Mouse (Mus musculus) cerebellum, postnatal 4 days (tissue): Measurements from ENCODE around the gene Gm6351.
"Not testable (repeated sequence)": the region's sequence is repeated elsewhere in the genome, so short reads cannot be mapped to it uniquely, and the experiment has no call there.

Experiments used
- DNase-seq, 2 experiments: peaks; one replicate each; pipeline ENCODE4 v3.0.0; 2022; ENCODE audit warnings: low spot score in 2 of 2, mixed read lengths in 1 of 2

Gm6351 gene

DNA sequence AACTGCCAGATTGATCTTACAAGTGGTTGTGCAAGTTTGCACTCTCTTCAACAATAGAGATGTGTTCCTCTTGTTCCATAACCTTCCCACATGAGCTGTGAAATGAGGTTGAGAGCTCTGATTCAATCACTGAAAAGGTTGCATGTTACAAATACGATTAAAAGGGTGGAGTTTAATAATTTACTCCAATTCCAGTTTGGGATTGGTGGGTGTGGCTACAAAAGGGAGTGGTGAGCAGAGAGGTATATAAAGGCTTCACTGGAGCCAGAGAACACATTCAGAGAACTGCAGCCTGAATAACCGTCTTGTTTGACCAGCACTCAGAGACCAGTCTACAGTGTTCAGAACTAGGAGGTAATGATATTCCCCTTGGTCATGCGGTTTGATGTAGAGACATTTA is at the start of gene Gm6351:
Gm6351 (plus strand) TSS at position 301 of the 400 bp plus-strand sequence.
- DNase-seq, result not testable (repeated sequence)

DNA sequence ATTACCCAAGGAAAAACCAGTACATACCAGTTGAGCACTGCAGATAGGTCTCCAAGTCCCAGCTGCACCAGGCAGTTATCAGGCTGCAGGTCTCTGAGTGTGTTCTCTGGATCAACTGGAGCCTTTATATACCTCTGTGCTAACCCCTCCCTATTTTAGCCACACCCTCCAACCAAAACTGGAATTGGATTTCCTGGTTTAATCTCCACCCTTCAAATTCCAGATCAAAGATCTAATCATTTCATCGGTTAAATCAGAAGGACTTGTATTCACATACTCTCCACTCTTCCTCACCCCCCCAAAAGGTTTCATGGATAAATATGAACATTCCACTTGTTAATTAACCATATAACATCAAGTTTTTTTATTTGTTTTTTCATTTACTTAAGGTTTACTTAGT is 5.7 kb upstream of the Gm6351 start, which contains the start of gene BC061212:
BC061212 (minus strand) TSS at position 101 of the 400 bp plus-strand sequence.
- not testable (repeated sequence) for DNase-seq
